Mouse (Mus musculus) embryonic facial prominence, embryonic 15.5 days (tissue): ENCODE data around the gene Zfyve16. TPM values are rescaled to one million over a fixed set of nuclear protein-coding genes. Genes with fewer than 3 reads are reported as not detected.

Experiments used
- ATAC-seq: fragments of 200-750 bp; cut with Nextera tagmentation; 2 replicates; pipeline ENCODE4 v1.8.0; 2017; ENCODE audit warnings: low read depth, moderate TSS enrichment; ENCODE audit not compliant: insufficient number of reproducible peaks, low FRiP score, low TSS enrichment
- H3K27ac ChIP-seq: fragments of 300-500 bp; sonication (generic); replicated peaks from 2 replicates; pipeline ENCODE4 v1.5.1; 2015; ENCODE audit warnings: mild to moderate bottlenecking, inconsistent platforms
- H3K27me3 ChIP-seq: fragments of 300-500 bp; sonication (generic); 2 replicates; pipeline ENCODE4 v1.6.1; 2015; ENCODE audit warnings: inconsistent platforms
- H3K36me3 ChIP-seq: fragments of 300-500 bp; sonication (generic); 2 replicates; pipeline ENCODE4 v1.6.1; 2015; ENCODE audit warnings: mild to moderate bottlenecking, inconsistent platforms
- H3K4me1 ChIP-seq: fragments of 300-500 bp; sonication (generic); 2 replicates; pipeline ENCODE4 v1.6.1; 2015; ENCODE audit warnings: inconsistent platforms
- H3K4me2 ChIP-seq: fragments of 300-500 bp; sonication (generic); replicated peaks from 2 replicates; pipeline ENCODE4 v1.6.1; 2015; ENCODE audit warnings: mild to moderate bottlenecking, inconsistent platforms
- H3K4me3 ChIP-seq: fragments of 300-500 bp; sonication (generic); replicated peaks from 2 replicates; pipeline ENCODE4 v1.5.1; 2015; ENCODE audit warnings: mild to moderate bottlenecking, inconsistent platforms
- H3K9ac ChIP-seq: fragments of 300-500 bp; sonication (generic); 2 replicates; pipeline ENCODE4 v1.6.1; 2015; ENCODE audit warnings: inconsistent platforms
- H3K9me3 ChIP-seq: fragments of 300-500 bp; sonication (generic); replicated peaks from 2 replicates; pipeline ENCODE4 v1.6.1; 2016; ENCODE audit warnings: inconsistent platforms
- WGBS: fragments of 180-500 bp; shearing (Covaris S2); methylation state at CpG from one replicate; pipeline ENCODE4 v1.1.7; 2015; 5-methylcytosine and 5-hydroxymethylcytosine counted together
- polyA plus RNA-seq: library from polyadenylated mRNA; unstranded; fragments of >200 nt; fragmentation: Nextera tagmentation; extraction: Ambion mirVana; gene quantifications from 2 replicates; pipeline ENCODE4 v1.2.1, GENCODE M21; 2015

Gene Zfyve16
- polyA plus RNA-seq, 1 experiment from 2014 or later = 10.5 TPM

DNA sequence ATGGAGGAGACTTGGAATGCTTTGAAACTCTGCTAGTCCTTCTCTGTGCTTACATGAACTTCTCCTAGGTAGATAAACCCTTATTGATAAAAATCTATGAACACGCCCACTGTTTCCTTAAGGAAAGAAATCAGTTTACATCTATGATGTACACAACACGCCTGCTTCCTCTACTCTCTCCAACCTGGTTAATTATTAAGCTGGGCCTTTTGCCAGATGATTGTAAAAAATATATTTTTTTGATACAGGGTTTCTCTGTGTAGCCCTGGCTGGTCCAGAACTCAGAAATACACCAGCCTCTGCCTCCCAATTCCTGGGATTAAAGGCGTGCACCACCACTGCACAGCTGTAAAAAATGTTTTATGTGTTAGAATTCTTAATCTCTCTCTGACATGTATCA lies 66.0 kb downstream of the Zfyve16 start:
- Histone ChIP-seq H3K4me1 (no peaks in the 10 kb centered on the region), H3K36me3 (peaks cover 3% of the 10 kb centered on the region; the same call in 1 of the 2 replicates), H3K9ac (no peak overlapping the region), H3K4me3 (no peak overlapping the region), H3K4me2 (no peak overlapping the region), H3K27ac (no peak overlapping the region), H3K27me3 (no peaks in the 10 kb centered on the region), H3K9me3 (no peaks in the 10 kb centered on the region)
- 85% methylated on average over 3 of the region's 3 CpGs for WGBS
- no peak for ATAC-seq

DNA sequence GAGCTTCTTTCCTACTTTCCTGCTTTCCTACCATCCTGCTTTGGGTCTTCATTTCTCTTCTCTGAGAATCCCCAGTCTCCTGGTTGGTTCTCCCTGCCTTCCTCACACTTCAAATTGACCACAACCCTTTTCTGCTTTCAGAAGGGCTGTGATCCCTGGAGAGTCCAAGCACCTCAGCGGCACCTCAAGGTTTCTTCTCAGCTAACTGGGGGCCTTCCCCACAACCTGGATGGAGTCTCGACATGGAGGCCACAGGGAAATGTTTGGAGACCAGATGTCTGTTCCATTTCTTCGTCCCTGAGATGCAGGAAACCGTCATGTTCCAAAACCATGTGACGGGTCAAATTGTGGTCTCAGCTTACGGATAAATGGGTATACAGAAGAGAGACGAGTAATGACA lies 83.8 kb downstream of the Zfyve16 start:
- Histone ChIP-seq H3K27me3 (no peaks in the 10 kb centered on the region), H3K9ac (no peak overlapping the region), H3K4me3 (no peak overlapping the region), H3K9me3 (no peaks in the 10 kb centered on the region), H3K27ac (no peak overlapping the region), H3K4me1 (no peaks in the 10 kb centered on the region), H3K4me2 (no peak overlapping the region), H3K36me3 (no peaks in the 10 kb centered on the region)
- ATAC-seq = no peak
- WGBS = 81% methylated on average over 7 of the region's 7 CpGs

GRCm38 (mm10) chr13:92440286-92440685 lies 90.4 kb downstream of the Zfyve16 start:
- Histone ChIP-seq H3K9ac (no peak overlapping the region), H3K36me3 (no peaks in the 10 kb centered on the region), H3K4me3 (no peak overlapping the region), H3K9me3 (no peaks in the 10 kb centered on the region), H3K27ac (no peak overlapping the region), H3K4me1 (no peaks in the 10 kb centered on the region), H3K27me3 (no peaks in the 10 kb centered on the region), H3K4me2 (no peak overlapping the region)
- 72% methylated on average over 13 of the region's 13 CpGs for WGBS
- ATAC-seq = no peak

GRCm38 (mm10) chr13:92438656-92439055 lies 92.0 kb downstream of the Zfyve16 start:
- H3K9ac ChIP-seq = no peak overlapping the region
- H3K4me3 ChIP-seq = no peak overlapping the region
- no peaks in the 10 kb centered on the region for H3K36me3 ChIP-seq
- no peak for ATAC-seq
- H3K4me1 ChIP-seq = no peaks in the 10 kb centered on the region
- no peaks in the 10 kb centered on the region for H3K27me3 ChIP-seq
- no peak overlapping the region for H3K4me2 ChIP-seq
- no peaks in the 10 kb centered on the region for H3K9me3 ChIP-seq
- WGBS = 92% methylated on average over 10 of the region's 10 CpGs
- H3K27ac ChIP-seq = no peak overlapping the region

Other genes starting within 250 kb of the Zfyve16 start
- gene Gm20379, start 224.9 kb downstream of the Zfyve16 start, polyA plus RNA-seq = 0.63 and 1.3 TPM in 2 replicates
- 12.1 and 12.3 TPM in 2 replicates for gene Dhfr, start 176.1 kb downstream of the Zfyve16 start, polyA plus RNA-seq
- gene Msh3, start 175.9 kb downstream of the Zfyve16 start, polyA plus RNA-seq = 22.5 and 24.2 TPM in 2 replicates
- 0.07 and 0.09 TPM in 2 replicates for gene Ankrd34b, start 105.0 kb downstream of the Zfyve16 start, polyA plus RNA-seq
- gene Fam151b, start 46.9 kb downstream of the Zfyve16 start, polyA plus RNA-seq = 0.28 TPM in 2 replicates
- not detected in 2 replicates for gene Spz1, start 45.3 kb upstream of the Zfyve16 start, polyA plus RNA-seq
- 18.8 and 20.0 TPM in 2 replicates for gene Serinc5, start 80.2 kb upstream of the Zfyve16 start, polyA plus RNA-seq